Mouse (Mus musculus): Measurements from ENCODE around the gene Ndufa7.

- TF ChIP-seq EP300 (IDR thresholded peaks at IDR 0.05; ENCODE audit: insufficient read depth, low read depth, low read length) (no peak), POLR2A (IDR thresholded peaks at IDR 0.05; ENCODE audit: insufficient read depth, low read length) (no peak), CTCF (IDR thresholded peaks at IDR 0.05; ENCODE audit: low read depth, low read length) (no peak)
Observed at GRCm38 (mm10) chr17:33817969-33818643, 6.3 kb upstream of the Ndufa7 start.

Measured in ES-Bruce4 (cell line).